Mouse (Mus musculus): ENCODE results near the gene B130006D01Rik. TPM values are rescaled to one million over a fixed set of nuclear protein-coding genes. Genes with fewer than 3 reads are reported as not detected.
A peak's percentile ranks its signal among the peaks of the same experiment; 100 is the strongest.

The B130006D01Rik gene
- polyA plus RNA-seq, 1 experiment from 2014 or later, result 0.31 TPM

DNA sequence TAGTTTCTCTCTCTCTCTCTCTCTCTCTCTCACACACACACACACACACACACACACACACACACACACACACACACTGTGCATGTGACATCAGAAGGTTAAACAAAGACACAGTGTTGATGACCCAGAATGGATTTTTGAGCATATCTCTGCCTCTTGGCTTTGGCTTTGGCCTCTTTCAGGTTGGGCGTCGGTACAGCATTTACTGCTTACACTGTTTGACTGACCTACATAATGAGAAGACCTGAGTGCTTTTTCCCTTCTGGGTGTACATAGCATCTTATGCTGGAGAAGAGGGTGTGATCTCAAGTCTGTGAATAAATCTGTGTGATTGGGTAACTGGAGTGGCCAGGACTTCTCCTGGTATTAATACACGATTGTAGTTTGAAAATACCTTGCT, 4.0 kb upstream of the B130006D01Rik start:
- WGBS (ENCODE audit: insufficient replicate concordance), result 60% methylated on average over 3 of the region's 3 CpGs
- peak; percentile 83 for ATAC-seq
- H3K27ac ChIP-seq (ENCODE audit: low read depth), result peak overlapping the region; percentile 25; the same call in 1 of the 2 replicates
- H3K4me2 ChIP-seq (ENCODE audit: low read depth, low read length), result no peak overlapping the region
- H3K9ac ChIP-seq (replicated peaks), result no peak overlapping the region
- H3K9me3 ChIP-seq (ENCODE audit: low read length), result no peaks in the 10 kb centered on the region
- TF ChIP-seq CTCF (IDR thresholded peaks at IDR 0.05; ENCODE audit: low read depth), result no peak
- no peak for TF ChIP-seq EP300 (IDR thresholded peaks at IDR 0.05; ENCODE audit: low read depth)
- peak; percentile 25 for DNase-seq
- no peaks in the 10 kb centered on the region for H3K36me3 ChIP-seq (replicated peaks; ENCODE audit: insufficient read depth, low read length)
- H3K4me1 ChIP-seq (ENCODE audit: insufficient read depth), result peaks cover 24% of the 10 kb centered on the region
- no peaks in the 10 kb centered on the region for H3K27me3 ChIP-seq (ENCODE audit: insufficient read depth, low read length)
- H3K4me3 ChIP-seq (ENCODE audit: low read depth, low read length), result no peak overlapping the region

GRCm38 (mm10) chr11:95724466-95724865, 1.1 kb downstream of the B130006D01Rik start:
- H3K4me2 ChIP-seq (ENCODE audit: low read depth, low read length), result no peak overlapping the region

GRCm38 (mm10) chr11:95726156-95726555, 2.8 kb downstream of the B130006D01Rik start:
- TF ChIP-seq CTCF (IDR thresholded peaks at IDR 0.05; ENCODE audit: low read depth), result no peak
- TF ChIP-seq EP300 (IDR thresholded peaks at IDR 0.05; ENCODE audit: low read depth), result no peak
- Histone ChIP-seq H3K9me3 (ENCODE audit: low read length) (no peaks in the 10 kb centered on the region), H3K36me3 (replicated peaks; ENCODE audit: insufficient read depth, low read length) (no peaks in the 10 kb centered on the region), H3K9ac (replicated peaks) (no peak overlapping the region), H3K4me1 (ENCODE audit: insufficient read depth) (peaks cover 23% of the 10 kb centered on the region), H3K27ac (ENCODE audit: low read depth) (no peak overlapping the region), H3K4me3 (ENCODE audit: low read depth, low read length) (no peak overlapping the region), H3K27me3 (ENCODE audit: insufficient read depth, low read length) (no peaks in the 10 kb centered on the region), H3K4me2 (ENCODE audit: low read depth, low read length) (no peak overlapping the region)
- WGBS (ENCODE audit: insufficient replicate concordance), result 75% methylated on average over 4 of the region's 4 CpGs
- ATAC-seq (no peak), DNase-seq (no peak)

More at GRCm38 (mm10) chr11:95724466-95724865, 1.1 kb downstream of the B130006D01Rik start:
- DNase-seq (no peak), ATAC-seq (peak; percentile 35; the same call in 1 of the 2 replicates)
- Histone ChIP-seq H3K27ac (ENCODE audit: low read depth) (peak overlapping the region; percentile 29; the same call in 1 of the 2 replicates), H3K9me3 (ENCODE audit: low read length) (no peaks in the 10 kb centered on the region), H3K4me3 (ENCODE audit: low read depth, low read length) (no peak overlapping the region), H3K36me3 (replicated peaks; ENCODE audit: insufficient read depth, low read length) (no peaks in the 10 kb centered on the region), H3K9ac (replicated peaks) (no peak overlapping the region), H3K4me1 (ENCODE audit: insufficient read depth) (peaks cover 22% of the 10 kb centered on the region), H3K27me3 (ENCODE audit: insufficient read depth, low read length) (no peaks in the 10 kb centered on the region)
- WGBS (ENCODE audit: insufficient replicate concordance), result 78% methylated on average over 4 of the region's 4 CpGs
- TF ChIP-seq EP300 (IDR thresholded peaks at IDR 0.05; ENCODE audit: low read depth) (no peak), CTCF (IDR thresholded peaks at IDR 0.05; ENCODE audit: low read depth) (no peak)

DNA sequence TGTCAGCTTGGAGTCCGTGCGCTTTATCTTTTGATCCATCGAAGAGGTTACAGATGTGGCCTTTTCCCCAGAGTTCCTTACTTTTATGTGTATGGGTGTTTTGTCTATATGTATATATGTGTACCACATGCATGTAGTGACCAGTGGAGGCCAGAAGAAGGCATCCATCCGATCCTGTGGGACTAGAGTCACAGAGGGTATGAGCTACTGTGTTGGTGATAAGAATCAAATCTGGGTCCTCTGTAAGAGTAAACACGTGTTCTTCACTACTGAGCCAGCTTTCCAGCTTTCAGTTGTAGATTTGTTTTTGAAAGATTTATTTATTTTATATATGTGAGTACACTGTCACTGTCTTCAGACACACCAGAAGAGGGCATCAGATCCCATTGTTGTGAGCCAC, 4.6 kb downstream of the B130006D01Rik start:
- H3K9ac ChIP-seq (replicated peaks), result no peak overlapping the region

GRCm38 (mm10) chr11:95728916-95729907, 5.8 kb downstream of the B130006D01Rik start:
- DNase-seq, result no peak
- H3K9me3 ChIP-seq (ENCODE audit: low read length), result no peaks in the 10 kb centered on the region
- 69% methylated on average over 12 of the region's 12 CpGs for WGBS (ENCODE audit: insufficient replicate concordance)
- H3K27me3 ChIP-seq (ENCODE audit: insufficient read depth, low read length), result no peaks in the 10 kb centered on the region
- no peaks in the 10 kb centered on the region for H3K36me3 ChIP-seq (replicated peaks; ENCODE audit: insufficient read depth, low read length)
- no peak overlapping the region for H3K9ac ChIP-seq (replicated peaks)
- peak overlapping the region; percentile 57 for H3K4me2 ChIP-seq (ENCODE audit: low read depth, low read length)
- H3K27ac ChIP-seq (ENCODE audit: low read depth), result peak overlapping the region; percentile 60
- H3K4me3 ChIP-seq (ENCODE audit: low read depth, low read length), result no peak overlapping the region
- no peak for TF ChIP-seq EP300 (IDR thresholded peaks at IDR 0.05; ENCODE audit: low read depth)
- TF ChIP-seq CTCF (IDR thresholded peaks at IDR 0.05; ENCODE audit: low read depth), result no peak
- ATAC-seq, result no peak
- H3K4me1 ChIP-seq (ENCODE audit: insufficient read depth), result peaks cover 22% of the 10 kb centered on the region

More for the DNA sequence above, 4.6 kb downstream of the B130006D01Rik start:
- ATAC-seq (no peak), DNase-seq (no peak)
- H3K4me2 ChIP-seq (ENCODE audit: low read depth, low read length), result no peak overlapping the region
- H3K4me3 ChIP-seq (ENCODE audit: low read depth, low read length), result no peak overlapping the region
- WGBS (ENCODE audit: insufficient replicate concordance), result 57% methylated on average over 5 of the region's 5 CpGs
- peaks cover 23% of the 10 kb centered on the region for H3K4me1 ChIP-seq (ENCODE audit: insufficient read depth)
- no peaks in the 10 kb centered on the region for H3K36me3 ChIP-seq (replicated peaks; ENCODE audit: insufficient read depth, low read length)
- H3K27me3 ChIP-seq (ENCODE audit: insufficient read depth, low read length), result no peaks in the 10 kb centered on the region
- no peak for TF ChIP-seq CTCF (IDR thresholded peaks at IDR 0.05; ENCODE audit: low read depth)
- no peak for TF ChIP-seq EP300 (IDR thresholded peaks at IDR 0.05; ENCODE audit: low read depth)
- H3K9me3 ChIP-seq (ENCODE audit: low read length), result no peaks in the 10 kb centered on the region
- H3K27ac ChIP-seq (ENCODE audit: low read depth), result no peak overlapping the region

DNA sequence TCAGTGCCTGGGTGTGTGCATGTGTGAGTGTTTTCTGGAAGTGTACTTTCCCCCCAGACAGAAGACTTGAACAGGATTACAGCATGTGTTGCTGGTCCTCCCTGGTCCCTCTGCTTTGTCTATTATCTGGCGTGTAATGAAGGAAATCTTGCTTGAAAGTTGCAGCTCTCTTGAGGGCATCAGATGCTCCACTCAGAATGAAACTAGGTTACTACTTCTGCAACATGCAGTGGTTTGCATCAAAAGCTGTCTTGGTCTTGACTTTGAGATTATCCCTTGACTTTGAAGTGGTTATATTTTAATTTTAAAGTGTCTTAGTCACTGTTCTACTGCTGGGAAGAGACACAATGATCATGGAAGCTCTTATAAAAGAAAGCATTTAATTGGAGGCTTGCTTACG, 11.1 kb downstream of the B130006D01Rik start:
- no peak for ATAC-seq
- no peak for DNase-seq
- H3K9ac ChIP-seq (replicated peaks), result no peak overlapping the region
- 79% methylated on average over 2 of the region's 2 CpGs for WGBS (ENCODE audit: insufficient replicate concordance)
- no peaks in the 10 kb centered on the region for H3K27me3 ChIP-seq (ENCODE audit: insufficient read depth, low read length)
- no peaks in the 10 kb centered on the region for H3K36me3 ChIP-seq (replicated peaks; ENCODE audit: insufficient read depth, low read length)
- H3K4me2 ChIP-seq (ENCODE audit: low read depth, low read length), result no peak overlapping the region
- no peak overlapping the region for H3K27ac ChIP-seq (ENCODE audit: low read depth)
- TF ChIP-seq CTCF (IDR thresholded peaks at IDR 0.05; ENCODE audit: low read depth) (no peak), EP300 (IDR thresholded peaks at IDR 0.05; ENCODE audit: low read depth) (no peak)
- H3K4me1 ChIP-seq (ENCODE audit: insufficient read depth), result peaks cover 12% of the 10 kb centered on the region
- no peak overlapping the region for H3K4me3 ChIP-seq (ENCODE audit: low read depth, low read length)
- no peaks in the 10 kb centered on the region for H3K9me3 ChIP-seq (ENCODE audit: low read length)
